Mouse (Mus musculus) cerebellum, postnatal 14 days (tissue): ENCODE data around the gene Dnm3.
"Not testable (repeated sequence)": the region's sequence is repeated elsewhere in the genome, so short reads cannot be mapped to it uniquely, and the experiment has no call there.

Experiments
- DNase-seq, 2 experiments: peaks; one replicate each; pipeline ENCODE4 v3.0.0; 2021; ENCODE audit warnings: mixed read lengths in 2 of 2

Dnm3 gene

DNA sequence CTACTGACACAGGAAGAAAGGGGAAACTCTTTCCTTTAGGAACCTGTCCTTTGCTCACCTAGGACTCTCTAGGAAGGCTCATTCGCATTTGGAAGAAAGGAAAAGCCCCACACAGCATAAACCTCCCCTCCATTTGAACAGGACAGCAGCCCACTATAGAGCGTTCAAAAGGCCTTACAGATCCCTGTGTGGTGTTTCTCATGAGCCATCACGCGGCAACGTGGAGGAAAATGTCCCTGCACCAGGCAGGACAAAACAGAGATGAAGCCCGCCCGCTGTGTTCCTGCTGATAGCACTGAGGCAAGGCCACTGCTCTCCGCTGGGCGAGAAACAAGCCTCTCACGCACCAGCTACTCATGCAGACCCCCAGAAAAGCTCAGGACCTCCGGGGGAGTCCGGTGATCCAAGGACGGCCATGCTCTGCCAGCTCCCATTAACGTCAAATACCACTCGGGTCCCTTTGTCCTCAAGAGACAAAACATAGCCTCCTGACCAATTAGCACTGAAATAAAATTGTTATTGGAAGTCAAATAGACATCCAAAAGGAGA is 51.8 kb downstream of the Dnm3 start:
- DNase-seq: peak; percentile 26 to 36

- peak; percentile 69 to 76 for DNase-seq
These were observed 55.0 kb downstream of the Dnm3 start for GRCm38 (mm10) chr1:162422826-162423225.

DNA sequence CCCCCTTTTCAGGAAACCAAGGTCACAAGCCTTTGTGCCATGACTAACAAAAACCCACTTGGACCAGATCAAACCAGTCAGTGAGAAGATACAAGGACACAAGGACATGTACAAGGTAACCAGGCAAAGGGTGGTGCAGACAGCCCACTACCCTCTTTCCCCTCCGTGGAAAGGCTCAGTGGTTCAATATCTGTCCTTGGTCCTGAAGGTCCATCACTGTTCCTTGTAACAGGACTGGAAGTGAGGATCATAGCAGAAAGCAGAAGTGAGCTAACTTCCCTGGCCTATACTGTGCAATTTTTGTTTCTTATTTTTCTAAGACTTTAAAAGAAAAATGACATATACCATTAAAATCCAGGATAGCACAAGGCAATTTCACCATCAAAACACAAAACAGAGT is 64.0 kb downstream of the Dnm3 start:
- DNase-seq: no peak

GRCm38 (mm10) chr1:162412787-162413429 is 64.9 kb downstream of the Dnm3 start:
- peak in 1 of 2 experiments; percentile 36 for DNase-seq

DNA sequence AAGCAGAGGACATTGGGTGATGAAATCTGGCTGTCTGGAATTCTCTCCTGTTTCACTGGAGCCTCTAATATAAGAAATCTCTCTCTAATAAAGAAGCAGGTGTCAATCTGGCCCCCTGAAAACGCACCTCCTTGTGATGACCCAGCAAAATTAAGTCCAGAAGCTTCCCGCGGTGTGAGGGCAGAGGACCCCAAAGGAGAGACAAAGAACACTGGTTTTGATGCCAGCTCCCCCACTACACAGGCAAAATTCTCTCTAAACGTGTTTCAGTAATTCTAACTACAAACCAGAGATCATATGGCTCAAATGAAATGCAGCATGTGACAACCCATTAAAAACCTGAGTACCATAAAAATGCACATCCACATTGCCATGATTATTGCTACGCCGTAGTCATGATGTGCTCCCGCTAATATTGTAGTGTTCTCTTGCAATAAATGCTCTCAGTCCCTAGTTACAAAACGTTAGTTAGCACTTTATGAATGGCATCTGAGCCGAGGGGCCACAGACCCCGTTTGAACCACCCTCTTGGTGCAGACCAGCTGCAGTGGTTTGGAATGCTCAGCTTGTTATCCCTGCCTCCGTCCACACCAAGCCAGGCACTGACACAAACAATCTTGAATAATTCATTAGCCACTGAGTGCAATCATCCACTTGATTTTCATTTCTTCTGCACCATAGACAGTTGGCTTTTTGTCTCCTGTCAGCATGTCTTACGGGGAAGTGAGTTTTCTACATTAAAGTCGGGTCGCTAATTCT is 67.4 kb downstream of the Dnm3 start:
- peak in 1 of 2 experiments; percentile 22 for DNase-seq

DNA sequence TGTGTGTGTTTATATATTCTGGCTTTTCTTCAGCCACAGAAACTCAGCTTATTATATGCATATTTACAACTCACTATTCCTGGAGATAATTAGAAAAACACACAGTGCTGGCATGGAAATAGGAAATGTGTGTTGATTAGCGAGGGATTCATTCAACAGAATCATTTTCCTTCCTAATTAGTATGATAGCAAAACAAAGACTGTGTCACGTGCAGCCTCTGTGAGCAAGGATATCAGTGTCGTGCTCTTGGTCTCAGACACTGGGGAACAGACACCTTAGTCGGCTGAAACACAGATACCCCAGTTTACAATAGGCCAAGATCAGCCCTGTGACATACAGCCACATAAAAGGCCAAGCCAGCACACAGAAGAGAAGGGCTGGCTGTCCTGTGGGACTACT is 83.3 kb downstream of the Dnm3 start:
- no peak for DNase-seq

DNA sequence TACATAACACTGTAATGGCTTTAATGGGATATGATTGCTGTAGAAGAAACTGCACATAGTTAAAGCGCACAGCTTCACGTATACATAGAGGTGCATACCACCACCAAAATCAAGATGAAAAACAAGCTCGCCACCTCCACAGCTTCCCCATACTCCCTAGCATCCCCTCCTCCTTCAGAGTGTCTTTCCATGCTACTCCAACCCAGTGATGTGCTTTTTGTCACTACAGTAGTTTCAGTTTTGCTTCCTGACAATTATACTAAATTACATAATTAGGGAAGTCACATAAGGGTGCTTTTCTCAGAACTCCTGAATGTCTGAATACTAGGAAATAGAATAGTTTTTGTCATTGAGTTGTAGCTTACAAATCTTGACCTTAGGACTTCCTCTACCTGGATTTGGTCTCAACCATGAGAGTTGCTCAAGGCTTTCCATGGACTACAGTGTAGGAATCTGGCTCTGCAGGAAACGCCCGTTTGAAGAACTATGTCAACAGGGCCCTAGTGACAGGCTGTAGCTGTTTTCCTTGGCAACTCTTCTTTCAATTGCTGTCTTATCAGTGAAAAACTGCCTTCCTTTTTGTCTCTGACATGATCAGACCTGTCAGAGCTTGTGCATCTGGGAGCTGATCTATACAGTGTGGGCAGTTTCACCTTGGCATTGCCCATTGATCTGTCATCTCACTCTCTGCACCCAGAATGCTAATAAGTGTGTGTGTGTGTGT is 89.2 kb downstream of the Dnm3 start:
- DNase-seq: no peak

DNA sequence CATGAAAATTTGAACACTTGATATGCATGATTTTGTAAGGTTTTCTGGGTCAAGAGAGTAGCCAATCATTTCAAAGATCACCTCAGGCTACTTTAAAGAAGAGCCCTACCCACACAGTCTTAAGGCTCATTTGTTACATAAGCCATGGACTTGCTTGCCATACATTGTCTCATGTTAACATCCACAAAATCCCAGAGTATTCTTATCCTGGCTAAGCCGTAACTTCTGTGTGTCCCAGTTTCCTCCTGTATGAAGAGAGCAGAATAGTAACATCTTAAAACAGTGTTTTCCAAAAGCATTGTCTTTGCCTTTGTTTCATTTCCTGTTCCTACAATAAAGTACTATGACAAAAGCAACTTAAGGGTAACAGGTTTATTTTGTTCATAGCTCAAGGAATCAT is 104.8 kb downstream of the Dnm3 start:
- not testable (repeated sequence) for DNase-seq

DNA sequence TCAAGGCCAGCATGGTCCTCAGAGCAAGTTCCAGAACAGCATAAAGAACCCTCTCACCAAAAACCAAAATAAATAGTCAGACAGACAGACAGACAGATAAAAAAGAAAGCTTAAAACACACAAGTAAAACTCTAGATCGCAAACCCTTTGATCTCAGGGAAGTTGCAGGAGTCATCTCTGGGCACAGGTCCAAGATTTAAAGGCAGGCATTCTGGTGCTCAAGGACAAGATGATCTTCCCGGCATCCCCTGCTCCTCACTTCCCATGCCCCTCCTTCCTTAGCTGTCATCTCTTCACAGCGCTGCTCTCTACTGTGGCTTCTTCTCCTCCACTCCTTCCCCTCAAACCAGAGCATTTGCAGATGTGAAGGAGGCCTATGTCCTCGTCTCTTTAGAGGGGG is 108.1 kb downstream of the Dnm3 start:
- DNase-seq: no peak

DNA sequence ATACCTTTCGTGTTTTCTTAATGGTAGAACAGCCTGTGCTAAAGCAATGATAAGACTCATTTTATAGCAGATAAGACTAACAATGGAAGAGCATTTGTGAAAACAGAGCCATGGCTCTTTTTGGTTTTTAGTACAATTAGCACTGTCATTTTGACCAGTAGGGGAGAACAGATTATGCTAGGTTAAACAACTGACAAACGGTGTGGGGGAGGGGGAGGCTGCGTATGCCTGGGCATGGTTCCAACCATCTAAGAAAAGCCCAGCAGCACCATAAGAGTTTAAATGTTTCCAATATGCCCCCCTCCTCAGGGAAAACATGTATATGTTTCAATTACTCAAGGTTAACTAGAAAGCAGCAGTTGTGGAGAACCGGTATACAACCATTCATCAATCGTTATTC is 115.9 kb downstream of the Dnm3 start:
- DNase-seq: peak; percentile 73 to 80

DNA sequence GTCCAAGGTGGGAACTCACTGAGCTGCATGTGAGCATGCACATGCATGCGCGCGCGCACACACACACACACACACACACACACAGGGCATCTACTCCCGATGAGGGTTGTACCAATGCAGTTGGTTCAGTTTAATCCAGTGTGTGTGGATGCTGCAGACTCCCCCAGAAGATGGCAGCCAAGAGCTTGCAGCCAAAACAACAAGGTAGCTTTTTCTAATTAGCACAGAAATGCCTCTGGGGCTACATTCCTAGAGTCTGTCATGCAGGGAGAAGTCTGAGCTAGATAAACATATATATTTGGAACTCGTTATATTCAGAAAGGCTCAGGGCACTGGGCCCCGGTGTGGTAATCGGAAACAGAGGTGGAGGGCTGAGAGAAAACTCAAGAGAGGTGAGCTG is 118.6 kb downstream of the Dnm3 start:
- peak; percentile 78 to 82 for DNase-seq

- peak; percentile 71 to 80 for DNase-seq
These were observed 119.8 kb downstream of the Dnm3 start for GRCm38 (mm10) chr1:162358036-162358435.

DNA sequence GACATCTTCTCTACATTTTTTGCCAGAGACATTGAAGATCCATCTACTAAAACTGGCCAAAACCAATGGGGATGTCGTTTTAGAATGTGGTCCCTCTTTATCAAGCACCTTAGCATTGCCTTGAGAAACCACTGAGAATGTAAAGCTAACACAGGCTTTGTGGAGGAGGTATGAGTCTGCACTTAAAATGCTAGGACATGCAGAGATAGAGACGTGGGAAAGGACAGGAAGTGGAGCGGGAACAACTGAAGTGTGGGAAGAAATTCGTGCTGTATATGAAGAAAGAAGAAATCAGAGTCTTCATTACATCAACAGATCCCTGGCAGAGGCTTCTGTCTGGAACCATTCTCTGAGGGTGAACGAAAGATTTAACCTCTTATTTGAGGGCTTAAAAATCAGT is 121.4 kb downstream of the Dnm3 start:
- DNase-seq: no peak

GRCm38 (mm10) chr1:162354780-162355179 is 123.1 kb downstream of the Dnm3 start:
- DNase-seq: no peak

GRCm38 (mm10) chr1:162353831-162354230 is 124.0 kb downstream of the Dnm3 start:
- no peak for DNase-seq

DNA sequence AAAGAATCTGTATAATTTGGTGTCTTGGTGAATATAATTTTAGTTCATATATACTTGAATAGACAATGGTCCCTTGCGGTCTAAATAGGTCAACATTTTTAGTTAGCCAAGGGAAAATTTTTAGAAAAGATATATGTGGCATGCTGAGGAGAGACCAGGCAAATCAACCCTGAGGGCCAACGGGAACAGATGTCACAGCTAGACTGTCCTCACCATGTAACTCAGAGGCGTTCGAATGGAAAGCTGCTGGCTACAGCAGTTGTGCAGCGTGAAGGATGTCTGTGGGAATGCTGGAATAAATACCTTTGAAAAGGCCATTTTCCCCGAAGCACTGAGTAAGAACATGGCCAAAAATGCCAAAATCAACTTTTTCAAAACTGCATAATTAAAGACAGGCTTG is 128.5 kb downstream of the Dnm3 start:
- peak; percentile 20 to 40 for DNase-seq

DNA sequence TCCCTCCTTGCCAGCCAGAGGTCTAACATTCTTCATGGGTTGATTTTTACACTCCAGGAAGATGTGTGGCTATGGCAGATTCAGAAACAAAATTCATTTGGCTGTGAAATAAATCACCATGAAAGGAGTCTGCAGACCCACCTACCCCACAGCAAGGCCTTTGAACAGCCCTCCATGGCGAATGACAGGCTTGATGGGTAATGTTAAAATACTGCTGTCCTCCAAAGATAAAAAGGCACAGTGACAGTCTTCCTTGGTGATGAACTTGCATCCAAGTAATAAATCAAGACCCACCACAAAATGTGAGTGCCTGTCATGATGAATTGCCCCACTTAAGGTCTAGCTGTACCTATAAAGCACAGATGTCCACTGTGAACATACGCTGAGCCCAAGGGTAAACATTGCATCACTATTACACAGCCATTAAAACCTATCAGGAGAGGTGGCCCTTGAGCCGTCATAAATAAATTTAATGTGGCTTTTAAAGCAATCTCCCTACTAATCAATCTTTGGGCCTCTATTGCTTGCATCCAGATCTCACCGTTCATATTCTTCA is 131.3 kb downstream of the Dnm3 start:
- no peak for DNase-seq

DNA sequence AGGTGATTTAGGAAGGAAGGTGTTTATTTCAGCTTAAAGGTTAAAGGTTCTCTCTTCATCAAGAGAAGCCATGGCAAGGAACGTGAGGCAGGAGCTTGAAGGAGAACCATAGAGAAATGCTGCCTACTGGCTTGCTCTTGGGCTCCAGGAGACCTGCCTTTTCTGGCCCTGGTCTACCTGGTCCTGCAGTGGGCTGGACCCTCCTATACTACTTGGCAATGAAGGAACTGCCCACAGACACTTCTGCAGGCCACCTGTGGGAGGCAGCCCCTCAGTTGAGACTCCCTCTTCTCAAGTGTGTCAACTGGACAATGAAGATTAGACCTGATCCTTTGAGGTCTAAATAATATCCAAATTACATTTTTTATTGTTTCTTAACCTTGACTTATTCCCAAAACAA is 140.7 kb downstream of the Dnm3 start:
- no peak for DNase-seq

GRCm38 (mm10) chr1:162336640-162337039 is 141.2 kb downstream of the Dnm3 start:
- peak; percentile 29 to 59 for DNase-seq

DNA sequence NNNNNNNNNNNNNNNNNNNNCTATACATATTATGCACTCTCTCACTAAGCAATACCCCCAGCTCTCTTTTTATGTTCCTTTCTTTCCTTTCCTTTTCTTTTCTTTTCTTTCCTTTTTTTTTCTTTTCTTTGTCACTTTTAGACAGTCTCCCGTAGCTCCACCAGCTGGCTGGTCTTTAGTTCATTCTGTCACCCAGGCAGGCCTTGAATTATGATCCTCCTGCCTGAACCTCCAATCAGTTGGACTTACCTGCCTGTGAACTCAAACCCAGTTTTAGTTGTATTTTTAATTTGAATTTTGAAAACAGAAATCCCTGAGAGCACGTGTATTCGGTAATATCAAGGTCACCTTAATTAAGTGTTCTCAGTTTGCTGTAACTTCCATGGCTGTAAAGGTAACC is 141.6 kb downstream of the Dnm3 start:
- no peak for DNase-seq

DNA sequence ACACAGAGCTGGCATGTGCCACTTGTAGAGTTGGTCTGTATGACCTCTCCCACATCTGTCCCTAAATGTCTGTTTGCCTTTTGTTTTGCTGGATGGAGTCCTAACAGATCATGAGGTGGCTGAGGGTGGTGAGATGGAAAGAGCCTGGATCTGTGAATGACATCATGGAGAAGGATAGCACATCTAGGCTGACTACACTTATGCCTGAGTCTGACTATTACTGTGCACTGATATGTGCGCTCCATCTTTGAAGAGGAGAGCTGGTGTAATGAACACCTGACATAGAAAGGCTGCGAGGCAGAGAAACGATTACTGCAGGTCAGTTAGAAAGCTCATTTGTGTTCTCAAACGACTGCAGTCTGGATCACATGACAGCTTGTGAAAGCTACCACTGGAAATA is 149.2 kb downstream of the Dnm3 start:
- DNase-seq: no peak

- DNase-seq: no peak
These were observed 150.2 kb downstream of the Dnm3 start for GRCm38 (mm10) chr1:162327631-162328030.

DNA sequence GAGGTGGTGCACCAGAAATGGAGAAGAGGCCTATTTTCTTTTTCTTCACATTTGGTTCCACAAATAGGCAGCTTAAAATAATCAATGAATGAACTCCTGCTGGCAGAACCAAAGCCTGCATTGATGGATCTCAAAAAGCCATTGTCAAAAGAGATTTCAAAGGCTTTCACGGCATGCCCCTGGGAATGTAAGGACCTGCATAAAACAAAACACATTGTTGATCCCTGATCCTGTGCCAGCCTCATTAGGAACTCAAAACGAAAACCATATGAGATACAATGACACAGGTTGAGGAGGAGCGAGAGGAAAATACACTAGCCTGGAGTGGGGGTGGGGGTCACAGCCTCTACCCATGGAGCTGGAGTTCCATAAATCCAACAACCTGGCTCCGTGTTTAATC is 153.4 kb downstream of the Dnm3 start:
- DNase-seq: no peak
